Mouse (Mus musculus): ENCODE measurements around the gene Arhgef7. TPM values are rescaled to one million over a fixed set of nuclear protein-coding genes. Genes with fewer than 3 reads are reported as not detected.

Arhgef7 gene
- total RNA-seq, 2 experiments from 2014 or later: 129 to 140 TPM

GRCm38 (mm10) chr8:11700060-11701032 is 27.2 kb upstream of the Arhgef7 start:
- TF ChIP-seq CTCF (IDR thresholded peaks at IDR 0.05): peak; percentile 96
- DNase-seq (ENCODE audit: extremely low spot score in 1 of 2, low spot score in 2 of 2): peak; percentile 77 to 87
- Histone ChIP-seq H3K27ac (no peak overlapping the region), H3K4me3 (no peak overlapping the region)
- intact Hi-C loops (cut with DNase I): loop anchor here (5.0 kb wide), 3 partner anchors 63 to 158 kb away; partner anchors contain the start of genes Ankrd10 and Ing1

DNA sequence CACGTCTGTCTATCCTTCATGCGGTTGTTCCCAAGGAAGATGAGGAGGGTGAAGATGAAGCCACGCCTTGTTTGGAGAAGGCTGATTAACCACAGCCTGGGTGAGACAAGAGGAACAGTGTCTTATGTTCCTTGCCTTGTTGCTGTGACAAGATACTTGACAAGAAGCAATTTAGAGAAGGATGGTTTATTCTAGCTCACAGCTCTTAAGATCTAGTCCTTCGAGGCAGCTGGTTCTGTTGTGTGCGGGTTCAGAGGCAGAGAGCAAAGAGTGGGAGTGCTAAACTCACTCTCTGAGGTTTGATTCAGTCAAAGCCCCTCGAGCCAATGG is 26.5 kb upstream of the Arhgef7 start, which contains the start of gene 1700016D06Rik:
Gene 1700016D06Rik, minus strand, starts transcription at position 31 of the 330 bp plus-strand sequence.
- no peak within 1 kb of the TSS for H3K4me3 ChIP-seq
- no peak within 1 kb of the TSS for H3K27ac ChIP-seq
- DNase-seq (ENCODE audit: extremely low spot score in 1 of 2, low spot score in 2 of 2): no peak
- no peak for TF ChIP-seq CTCF (IDR thresholded peaks at IDR 0.05)
- intact Hi-C loops (cut with DNase I): loop anchor here (5.0 kb wide), 3 partner anchors 64 to 159 kb away; partner anchors contain the start of genes Ankrd10 and Ing1

GRCm38 (mm10) chr8:11701428-11701827 is 26.1 kb upstream of the Arhgef7 start:
- TF ChIP-seq CTCF (IDR thresholded peaks at IDR 0.05): no peak
- DNase-seq (ENCODE audit: extremely low spot score in 1 of 2, low spot score in 2 of 2): no peak
- Histone ChIP-seq H3K27ac (no peak overlapping the region), H3K4me3 (no peak overlapping the region)
- intact Hi-C loops (cut with DNase I): loop anchor here (5.0 kb wide), 3 partner anchors 64 to 159 kb away; partner anchors contain the start of genes Ankrd10 and Ing1

GRCm38 (mm10) chr8:11703789-11704188 is 23.7 kb upstream of the Arhgef7 start:
- DNase-seq (ENCODE audit: extremely low spot score in 1 of 2, low spot score in 2 of 2): no peak

DNA sequence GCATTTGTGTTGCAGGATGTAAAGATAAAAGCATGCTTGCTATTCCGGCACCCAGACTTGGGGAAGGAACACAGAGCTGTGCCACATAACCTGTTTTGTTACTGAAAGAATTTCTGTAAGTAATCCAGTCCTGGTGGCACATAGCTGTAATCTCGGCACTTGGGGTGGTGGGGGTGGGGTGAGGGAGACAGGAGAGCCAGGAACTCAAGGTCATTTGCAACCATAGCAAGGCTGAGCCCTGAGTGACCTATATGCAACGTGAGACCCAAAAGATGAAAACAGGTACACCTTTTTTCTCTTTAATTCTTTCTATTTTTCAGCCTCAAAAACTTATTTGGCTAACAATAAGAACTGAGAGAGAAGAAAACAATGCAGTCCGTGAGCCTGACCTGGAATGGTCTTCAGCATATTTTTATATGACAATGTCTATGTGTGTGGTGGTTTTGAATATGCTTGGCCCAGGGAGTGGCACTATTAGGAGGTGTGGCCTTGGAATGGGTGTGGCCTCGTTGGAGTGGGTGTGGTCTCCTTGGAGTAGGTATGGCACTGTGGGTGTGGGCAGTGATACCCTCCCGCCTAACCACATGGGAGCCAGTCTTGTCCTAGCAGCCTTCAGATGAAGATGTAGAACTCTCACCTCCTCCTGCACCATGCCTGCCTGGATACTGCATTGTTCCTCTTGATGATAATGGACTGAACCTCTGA is 22.7 kb upstream of the Arhgef7 start:
- no peak for TF ChIP-seq CTCF (IDR thresholded peaks at IDR 0.05)
- intact Hi-C loops (cut with DNase I): loop anchor here (5.0 kb wide), 4 partner anchors 68 to 237 kb away; partner anchors contain the start of genes Ankrd10 and Ing1
- Histone ChIP-seq H3K4me3 (no peak overlapping the region), H3K27ac (no peak overlapping the region)
- DNase-seq (ENCODE audit: extremely low spot score in 1 of 2, low spot score in 2 of 2): no peak

More at GRCm38 (mm10) chr8:11703789-11704188, 23.7 kb upstream of the Arhgef7 start:
- Histone ChIP-seq H3K27ac (no peak overlapping the region), H3K4me3 (no peak overlapping the region)
- no peak for TF ChIP-seq CTCF (IDR thresholded peaks at IDR 0.05)
- intact Hi-C loops (cut with DNase I): loop anchor here (5.0 kb wide), 3 partner anchors 66 to 161 kb away; partner anchors contain the start of genes Ankrd10 and Ing1

DNA sequence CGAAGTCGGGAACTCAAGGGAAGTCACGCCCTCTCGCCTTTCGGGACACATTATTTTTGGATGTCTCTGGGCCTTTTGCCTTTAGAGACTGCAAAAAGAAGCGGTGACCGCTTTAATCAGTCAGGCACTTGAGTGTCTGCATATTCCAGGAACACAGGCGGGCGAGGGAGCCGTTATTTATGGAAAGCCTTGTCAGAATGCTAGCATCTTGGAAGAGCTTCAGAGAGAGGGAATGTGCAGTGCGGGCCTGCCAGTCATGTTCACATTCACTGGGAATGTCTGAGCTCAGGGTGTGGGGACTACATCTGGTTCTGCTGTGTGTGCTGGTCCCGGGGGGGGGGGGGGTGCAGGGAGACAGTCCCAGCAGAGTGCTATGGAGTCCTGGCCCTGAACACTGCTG is 21.7 kb upstream of the Arhgef7 start:
- Histone ChIP-seq H3K27ac (peak overlapping the region; percentile 30; the same call in 1 of the 2 replicates), H3K4me3 (no peak overlapping the region)
- no peak for TF ChIP-seq CTCF (IDR thresholded peaks at IDR 0.05)
- intact Hi-C loops (cut with DNase I): loop anchor here (5.0 kb wide), 1 partner anchor 236 kb away; no protein-coding TSS in a partner anchor
- DNase-seq (ENCODE audit: extremely low spot score in 1 of 2, low spot score in 2 of 2): peak; percentile 36 to 37

- Histone ChIP-seq H3K4me3 (no peak overlapping the region), H3K27ac (no peak overlapping the region)
- no peak for DNase-seq (ENCODE audit: extremely low spot score in 1 of 2, low spot score in 2 of 2)
- TF ChIP-seq CTCF (IDR thresholded peaks at IDR 0.05): no peak
- intact Hi-C loops (cut with DNase I): loop anchor here (5.0 kb wide), 1 partner anchor 235 kb away; no protein-coding TSS in a partner anchor
Measured at GRCm38 (mm10) chr8:11707701-11708100, 19.8 kb upstream of the Arhgef7 start.

GRCm38 (mm10) chr8:11708815-11709214 is 18.7 kb upstream of the Arhgef7 start:
- no peak overlapping the region for H3K4me3 ChIP-seq
- DNase-seq (ENCODE audit: extremely low spot score in 1 of 2, low spot score in 2 of 2): no peak
- no peak for TF ChIP-seq CTCF (IDR thresholded peaks at IDR 0.05)
- intact Hi-C loops (cut with DNase I): loop anchor here (5.0 kb wide), 1 partner anchor 233 kb away; no protein-coding TSS in a partner anchor
- no peak overlapping the region for H3K27ac ChIP-seq

DNA sequence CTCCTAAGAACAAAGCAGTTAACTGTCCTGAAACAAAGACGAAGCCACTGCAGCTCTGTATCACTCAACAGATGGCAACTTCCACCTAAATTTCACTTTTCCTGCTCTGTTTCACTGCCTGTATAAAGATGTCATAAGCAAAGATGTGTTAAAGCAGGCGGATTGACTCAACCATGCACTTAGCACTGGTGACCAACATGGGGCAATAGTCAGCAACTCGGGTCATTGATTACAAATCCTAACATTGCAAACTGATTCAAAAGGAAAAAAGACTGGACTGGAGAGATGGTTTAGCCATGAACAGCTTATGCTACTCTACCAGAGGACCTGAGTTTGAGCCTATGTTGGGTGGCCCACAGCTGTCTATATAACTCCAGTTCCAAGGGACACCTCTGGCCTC is 18.0 kb upstream of the Arhgef7 start:
- H3K4me3 ChIP-seq: no peak overlapping the region
- no peak overlapping the region for H3K27ac ChIP-seq
- no peak for DNase-seq (ENCODE audit: extremely low spot score in 1 of 2, low spot score in 2 of 2)
- TF ChIP-seq CTCF (IDR thresholded peaks at IDR 0.05): no peak; the same call in 1 of the 2 replicates
- intact Hi-C loops (cut with DNase I): loop anchor here (5.0 kb wide), 1 partner anchor 233 kb away; no protein-coding TSS in a partner anchor

- TF ChIP-seq CTCF (IDR thresholded peaks at IDR 0.05): no peak
- Histone ChIP-seq H3K4me3 (no peak overlapping the region), H3K27ac (no peak overlapping the region)
- no peak for DNase-seq (ENCODE audit: extremely low spot score in 1 of 2, low spot score in 2 of 2)
- intact Hi-C loops (cut with DNase I): no loop called here
Measured at GRCm38 (mm10) chr8:11710415-11710814, 17.1 kb upstream of the Arhgef7 start.

GRCm38 (mm10) chr8:11712244-11712643 is 15.3 kb upstream of the Arhgef7 start:
- Histone ChIP-seq H3K27ac (no peak overlapping the region), H3K4me3 (no peak overlapping the region)
- TF ChIP-seq CTCF (IDR thresholded peaks at IDR 0.05): peak; percentile 9; the same call in 1 of the 2 replicates
- intact Hi-C loops (cut with DNase I): no loop called here
- DNase-seq (ENCODE audit: extremely low spot score in 1 of 2, low spot score in 2 of 2): no peak

Data from left cerebral cortex, adult 2 months (tissue).